Mouse (Mus musculus): Measurements from ENCODE around the gene Pde6h.

DNA sequence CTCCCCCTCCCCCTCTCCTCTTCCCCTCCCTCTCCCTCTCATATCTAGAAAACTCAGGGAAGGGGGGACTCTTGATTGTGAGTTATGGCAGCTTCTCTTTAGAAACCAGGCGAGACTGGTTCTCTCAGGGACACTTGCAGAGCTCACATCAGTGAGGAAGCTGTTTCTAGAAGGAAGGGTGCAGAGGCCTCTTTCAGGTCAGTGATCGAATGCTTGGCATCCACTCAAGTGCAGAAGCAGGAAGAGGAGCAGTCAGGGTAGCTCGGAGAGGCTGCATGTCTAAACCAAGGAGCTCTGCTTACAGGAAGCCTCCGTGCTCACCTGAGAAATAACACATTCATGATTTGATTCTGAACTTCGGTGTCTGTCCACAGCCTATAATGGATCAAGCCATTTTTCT is 87.6 kb downstream of the Pde6h start:
- TF ChIP-seq CTCF (IDR thresholded peaks at IDR 0.05; ENCODE audit: low read depth, low read length) (no peak), GATA1 (IDR thresholded peaks at IDR 0.05; ENCODE audit: borderline replicate concordance, low read length) (no peak), TAL1 (conservative IDR thresholded peaks at IDR 0.05; ENCODE audit: low read depth, low read length) (no peak), POLR2AphosphoS5 (IDR thresholded peaks at IDR 0.05; ENCODE audit: insufficient replicate concordance, low read depth, low read length) (no peak)

Data from G1E (cell line).